Mouse (Mus musculus): Measurements from ENCODE around the gene Ube2l6.

DNA sequence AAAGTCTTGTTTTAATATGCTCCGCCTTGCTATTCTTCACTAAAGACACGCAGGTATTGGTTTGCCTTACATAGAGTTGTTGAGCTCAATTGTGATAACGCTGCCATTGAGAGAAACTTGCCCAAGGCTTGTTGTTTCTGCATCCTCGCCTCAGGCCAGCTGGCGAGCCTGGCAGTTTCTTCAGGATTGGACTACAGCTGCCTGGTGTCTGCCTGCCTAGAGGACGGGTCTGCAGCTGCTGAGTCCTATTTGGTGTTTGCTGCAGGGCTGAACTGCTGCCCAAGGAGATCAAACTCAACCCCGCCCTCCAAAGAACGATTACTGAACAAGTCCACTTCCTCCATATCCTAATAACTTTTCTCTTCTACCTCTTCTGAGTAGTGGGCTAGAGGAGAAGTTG lies 37.9 kb upstream of the Ube2l6 start:
- no peak for TF ChIP-seq CTCF (IDR thresholded peaks at IDR 0.05; ENCODE audit: low read depth, low read length)
- no peak for TF ChIP-seq GATA1 (IDR thresholded peaks at IDR 0.05; ENCODE audit: borderline replicate concordance, low read length)
